Mouse (Mus musculus): ENCODE data around the gene Taf4. TPM values are rescaled to one million over a fixed set of nuclear protein-coding genes. Genes with fewer than 3 reads are reported as not detected.

Gene Taf4
- 7.2 and 9.6 TPM in 2 replicates for polyA plus RNA-seq (2012; rRNA removed; ENCODE audit: low replicate concordance)

DNA sequence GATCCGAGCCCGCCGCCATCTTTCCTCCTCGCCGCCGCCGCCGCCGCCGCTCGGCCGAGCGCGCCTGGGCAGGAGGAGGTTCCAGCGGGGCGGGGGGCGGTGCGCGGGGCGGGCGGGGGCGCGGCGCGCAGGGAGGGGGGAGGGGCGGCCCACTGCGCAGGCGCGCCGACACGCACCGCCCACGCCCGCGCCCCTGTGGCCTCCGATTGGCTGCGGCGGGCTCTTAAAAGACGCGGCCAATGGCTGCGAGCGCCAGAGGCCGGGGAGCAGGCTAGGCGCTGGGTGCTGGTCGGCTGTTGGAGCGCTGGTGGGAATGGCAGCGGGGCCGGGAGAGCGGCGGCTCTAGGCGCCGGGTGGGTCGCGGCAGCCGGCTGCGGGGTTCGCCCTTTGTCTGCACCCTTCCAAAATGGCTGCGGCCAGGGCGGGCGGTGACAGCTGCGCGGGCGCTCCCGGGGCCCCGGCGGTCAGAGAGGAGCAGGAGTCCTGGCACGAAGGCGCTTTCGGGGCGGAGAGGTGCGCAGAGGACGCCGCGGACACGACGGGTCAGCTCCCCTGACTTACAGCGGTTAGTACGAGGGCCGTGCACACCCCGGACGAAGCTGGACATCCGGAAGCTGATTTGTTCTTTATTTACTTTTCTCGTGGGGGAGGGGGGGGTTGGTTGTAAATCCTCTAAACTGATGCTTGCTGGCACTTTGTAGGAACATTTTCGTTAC lies at the start of gene Taf4:
Taf4 (minus strand) TSS at position 19 of the 716 bp plus-strand sequence.

GRCm38 (mm10) chr2:180024401-180025098 lies 48.1 kb upstream of the Taf4 start, which contains the start of gene Lsm14b:
Gene Lsm14b, plus strand, starts transcription at chr2:180024987.

Other genes with a start within 250 kb of the Taf4 start
- 8.4 and 12.6 TPM in 2 replicates for gene Lsm14b, start 48.3 kb upstream of the Taf4 start, polyA plus RNA-seq (2012; rRNA removed; ENCODE audit: low replicate concordance)
- 113 and 121 TPM in 2 replicates for gene Psma7, start 65.8 kb upstream of the Taf4 start, polyA plus RNA-seq (2012; rRNA removed; ENCODE audit: low replicate concordance)
- gene Ss18l1, start 65.9 kb upstream of the Taf4 start, polyA plus RNA-seq (2012; rRNA removed; ENCODE audit: low replicate concordance) = 4.0 and 4.5 TPM in 2 replicates
- gene Mtg2, start 93.9 kb upstream of the Taf4 start, polyA plus RNA-seq (2012; rRNA removed; ENCODE audit: low replicate concordance) = 8.9 and 9.2 TPM in 2 replicates
- gene Hrh3, start 127.8 kb upstream of the Taf4 start, polyA plus RNA-seq (2012; rRNA removed; ENCODE audit: low replicate concordance) = 0.33 TPM in 1 of 2 replicates, not detected in the other
- 13.1 and 16.0 TPM in 2 replicates for gene Osbpl2, start 142.7 kb upstream of the Taf4 start, polyA plus RNA-seq (2012; rRNA removed; ENCODE audit: low replicate concordance)
- gene Adrm1, start 194.8 kb upstream of the Taf4 start, polyA plus RNA-seq (2012; rRNA removed; ENCODE audit: low replicate concordance) = 139 and 187 TPM in 2 replicates
- gene Lama5, start 249.2 kb upstream of the Taf4 start, polyA plus RNA-seq (2012; rRNA removed; ENCODE audit: low replicate concordance) = 39.0 and 40.2 TPM in 2 replicates

All from duodenum, adult 2 months (tissue).